Mouse (Mus musculus) hindbrain, postnatal 0 days (tissue): Measurements from ENCODE around the gene Arhgap31. TPM values are rescaled to one million over a fixed set of nuclear protein-coding genes. Genes with fewer than 3 reads are reported as not detected.
A peak's percentile ranks its signal among the peaks of the same experiment; 100 is the strongest.

ENCODE experiments used
- ATAC-seq: fragments of 200-750 bp; cut with Nextera tagmentation; 2 replicates; pipeline ENCODE4 v1.8.0; 2017; ENCODE audit warnings: mild to moderate bottlenecking, moderate TSS enrichment, moderate library complexity
- DNase-seq: peaks from one replicate; pipeline ENCODE4 v3.0.0-alpha.2; 2015; ENCODE audit warnings: low spot score
- H3K27ac ChIP-seq: fragments of 300-500 bp; sonication (generic); 2 replicates; pipeline ENCODE4 v1.5.1; 2014; ENCODE audit warnings: mild to moderate bottlenecking
- H3K27me3 ChIP-seq: fragments of 300-500 bp; sonication (generic); 2 replicates; pipeline ENCODE4 v1.6.1; 2014; ENCODE audit warnings: low read length, mixed read lengths; ENCODE audit not compliant: insufficient read depth
- H3K36me3 ChIP-seq: fragments of 300-500 bp; sonication (generic); 2 replicates; pipeline ENCODE4 v1.6.1; 2014; ENCODE audit warnings: low read length, mixed read lengths; ENCODE audit not compliant: insufficient read depth
- H3K4me1 ChIP-seq: fragments of 300-500 bp; sonication (generic); 2 replicates; pipeline ENCODE4 v1.6.1; 2014; ENCODE audit warnings: antibody characterized with exemption, low read length, mixed read lengths; ENCODE audit not compliant: insufficient read depth
- H3K4me2 ChIP-seq: fragments of 300-500 bp; sonication (generic); 2 replicates; pipeline ENCODE4 v1.6.1; 2014; ENCODE audit warnings: low read depth, mild to moderate bottlenecking, low read length, moderate library complexity, mixed read lengths
- H3K4me3 ChIP-seq: fragments of 300-500 bp; sonication (generic); 2 replicates; pipeline ENCODE4 v1.5.1; 2014; ENCODE audit warnings: low read length
- H3K9ac ChIP-seq: fragments of 300-500 bp; sonication (generic); replicated peaks from 2 replicates; pipeline ENCODE4 v1.6.1; 2014; ENCODE audit warnings: mild to moderate bottlenecking, low read length, moderate library complexity, mixed read lengths
- H3K9me3 ChIP-seq: fragments of 300-500 bp; sonication (generic); 2 replicates; pipeline ENCODE4 v1.6.1; 2016; ENCODE audit warnings: low read length, mixed read lengths
- CTCF ChIP-seq: IDR thresholded peaks from 2 replicates; pipeline ENCODE4 v1.5.1; 2016; ENCODE audit warnings: antibody characterized with exemption, control low read depth, low read depth
- WGBS: fragments of 180-500 bp; shearing (Covaris S2); extraction: QIAGEN DNeasy Blood & Tissue Kit; methylation state at CpG from one replicate; pipeline ENCODE4 v1.1.7; 2014; 5-methylcytosine and 5-hydroxymethylcytosine counted together
- polyA plus RNA-seq: library from polyadenylated mRNA; unstranded; fragments of >200 nt; fragmentation: Nextera tagmentation; extraction: Ambion mirVana; gene quantifications from 2 replicates; pipeline ENCODE4 v1.2.1, GENCODE M21; 2015
- total RNA-seq: library from RNA; depleted of rRNA; stranded (reverse); fragments of >200 nt; gene quantifications from 2 replicates; pipeline ENCODE4 v1.2.3, GENCODE M21; 2014

The Arhgap31 gene
- total and polyA plus RNA-seq, 2 experiments from 2014 or later: 4.6 to 12.7 TPM

GRCm38 (mm10) chr16:38644455-38644854, 68.6 kb downstream of the Arhgap31 start:
- H3K27me3 ChIP-seq: no peaks in the 10 kb centered on the region
- no peak overlapping the region for H3K4me2 ChIP-seq
- no peak overlapping the region for H3K27ac ChIP-seq
- no peaks in the 10 kb centered on the region for H3K4me1 ChIP-seq
- DNase-seq (no peak), ATAC-seq (no peak)
- H3K36me3 ChIP-seq: no peaks in the 10 kb centered on the region
- no peaks in the 10 kb centered on the region for H3K9me3 ChIP-seq
- 52% methylated on average over 2 of the region's 2 CpGs for WGBS
- TF ChIP-seq CTCF: no peak
- H3K4me3 ChIP-seq: no peak overlapping the region
- H3K9ac ChIP-seq: no peak overlapping the region

- DNase-seq (no peak), ATAC-seq (no peak)
- H3K4me1 ChIP-seq: no peaks in the 10 kb centered on the region
- H3K4me3 ChIP-seq: no peak overlapping the region
- 71% methylated on average over 10 of the region's 10 CpGs for WGBS
- H3K36me3 ChIP-seq: no peaks in the 10 kb centered on the region
- H3K9ac ChIP-seq: no peak overlapping the region
- no peaks in the 10 kb centered on the region for H3K9me3 ChIP-seq
- no peaks in the 10 kb centered on the region for H3K27me3 ChIP-seq
- TF ChIP-seq CTCF: no peak
- no peak overlapping the region for H3K4me2 ChIP-seq
- no peak overlapping the region for H3K27ac ChIP-seq
Measured at GRCm38 (mm10) chr16:38637085-38637484, 76.0 kb downstream of the Arhgap31 start.

GRCm38 (mm10) chr16:38636682-38637081, 76.4 kb downstream of the Arhgap31 start:
- no peak for ATAC-seq
- H3K4me1 ChIP-seq: no peaks in the 10 kb centered on the region
- DNase-seq: no peak
- no peaks in the 10 kb centered on the region for H3K36me3 ChIP-seq
- no peaks in the 10 kb centered on the region for H3K9me3 ChIP-seq
- TF ChIP-seq CTCF: no peak
- no peaks in the 10 kb centered on the region for H3K27me3 ChIP-seq
- no peak overlapping the region for H3K27ac ChIP-seq
- H3K4me2 ChIP-seq: no peak overlapping the region
- H3K4me3 ChIP-seq: no peak overlapping the region
- no peak overlapping the region for H3K9ac ChIP-seq
- 62% methylated on average over 9 of the region's 9 CpGs for WGBS

GRCm38 (mm10) chr16:38635833-38636390, 77.2 kb downstream of the Arhgap31 start:
- DNase-seq: no peak
- no peak for ATAC-seq
- 76% methylated on average over 8 of the region's 8 CpGs for WGBS

GRCm38 (mm10) chr16:38632147-38632546, 80.9 kb downstream of the Arhgap31 start:
- TF ChIP-seq CTCF: peak; percentile 69
- ATAC-seq: no peak

More at GRCm38 (mm10) chr16:38635833-38636390, 77.2 kb downstream of the Arhgap31 start:
- no peak overlapping the region for H3K9ac ChIP-seq
- H3K4me1 ChIP-seq: no peaks in the 10 kb centered on the region
- no peaks in the 10 kb centered on the region for H3K36me3 ChIP-seq
- H3K9me3 ChIP-seq: no peaks in the 10 kb centered on the region
- no peak overlapping the region for H3K4me3 ChIP-seq
- H3K27ac ChIP-seq: no peak overlapping the region
- no peak overlapping the region for H3K4me2 ChIP-seq
- no peak for TF ChIP-seq CTCF
- no peaks in the 10 kb centered on the region for H3K27me3 ChIP-seq

GRCm38 (mm10) chr16:38625811-38626369, 87.2 kb downstream of the Arhgap31 start:
- H3K4me2 ChIP-seq: no peak overlapping the region
- TF ChIP-seq CTCF: no peak
- no peaks in the 10 kb centered on the region for H3K27me3 ChIP-seq
- no peaks in the 10 kb centered on the region for H3K4me1 ChIP-seq
- no peak overlapping the region for H3K9ac ChIP-seq
- no peak for ATAC-seq
- 75% methylated on average over 10 of the region's 10 CpGs for WGBS
- no peak overlapping the region for H3K4me3 ChIP-seq
- H3K9me3 ChIP-seq: no peaks in the 10 kb centered on the region
- no peak overlapping the region for H3K27ac ChIP-seq
- no peaks in the 10 kb centered on the region for H3K36me3 ChIP-seq
- no peak for DNase-seq

More at GRCm38 (mm10) chr16:38632147-38632546, 80.9 kb downstream of the Arhgap31 start:
- Histone ChIP-seq H3K4me3 (no peak overlapping the region), H3K9me3 (no peaks in the 10 kb centered on the region), H3K27me3 (no peaks in the 10 kb centered on the region), H3K4me1 (no peaks in the 10 kb centered on the region), H3K9ac (no peak overlapping the region), H3K36me3 (no peaks in the 10 kb centered on the region), H3K27ac (no peak overlapping the region), H3K4me2 (no peak overlapping the region)
- peak; percentile 23 for DNase-seq
- 59% methylated on average over 6 of the region's 6 CpGs for WGBS

- no peak overlapping the region for H3K27ac ChIP-seq
- H3K9ac ChIP-seq: no peak overlapping the region
- H3K4me2 ChIP-seq: no peak overlapping the region
- H3K4me1 ChIP-seq: no peaks in the 10 kb centered on the region
- H3K4me3 ChIP-seq: no peak overlapping the region
- no peaks in the 10 kb centered on the region for H3K36me3 ChIP-seq
- TF ChIP-seq CTCF: no peak
- H3K27me3 ChIP-seq: no peaks in the 10 kb centered on the region
- H3K9me3 ChIP-seq: no peaks in the 10 kb centered on the region
- DNase-seq: no peak
- ATAC-seq: no peak
- WGBS: 82% methylated on average over 7 of the region's 7 CpGs
Measured at GRCm38 (mm10) chr16:38625411-38625810, 87.7 kb downstream of the Arhgap31 start.
